Mouse (Mus musculus) forebrain, embryonic 13.5 days (tissue): ENCODE measurements around the gene Nudcd3. TPM values are rescaled to one million over a fixed set of nuclear protein-coding genes. Genes with fewer than 3 reads are reported as not detected.

Experiments
- ATAC-seq: fragments of 200-750 bp; cut with Nextera tagmentation; 2 replicates; pipeline ENCODE4 v1.8.0; 2017
- H3K27ac ChIP-seq: fragments of 300-500 bp; sonication (generic); 2 replicates; pipeline ENCODE4 v1.5.1; 2015; ENCODE audit warnings: inconsistent platforms, mild to moderate bottlenecking, moderate library complexity
- H3K27me3 ChIP-seq: fragments of 300-500 bp; sonication (generic); 2 replicates; pipeline ENCODE4 v1.6.1; 2015; ENCODE audit warnings: mild to moderate bottlenecking, inconsistent platforms
- H3K36me3 ChIP-seq: fragments of 300-500 bp; sonication (generic); 2 replicates; pipeline ENCODE4 v1.6.1; 2015; ENCODE audit warnings: mild to moderate bottlenecking, inconsistent platforms; ENCODE audit not compliant: poor library complexity, severe bottlenecking
- H3K4me1 ChIP-seq: fragments of 300-500 bp; sonication (generic); 2 replicates; pipeline ENCODE4 v1.6.1; 2015; ENCODE audit warnings: inconsistent platforms
- H3K4me2 ChIP-seq: fragments of 300-500 bp; sonication (generic); 2 replicates; pipeline ENCODE4 v1.6.1; 2015; ENCODE audit warnings: inconsistent platforms, mild to moderate bottlenecking, moderate library complexity
- H3K4me3 ChIP-seq: fragments of 300-500 bp; sonication (generic); 2 replicates; pipeline ENCODE4 v1.5.1; 2015; ENCODE audit warnings: mild to moderate bottlenecking, inconsistent platforms
- H3K9ac ChIP-seq: fragments of 300-500 bp; sonication (generic); 2 replicates; pipeline ENCODE4 v1.6.1; 2015; ENCODE audit warnings: mild to moderate bottlenecking, inconsistent platforms
- H3K9me3 ChIP-seq: fragments of 300-500 bp; sonication (generic); replicated peaks from 2 replicates; pipeline ENCODE4 v1.6.1; 2016; ENCODE audit warnings: inconsistent platforms
- WGBS: fragments of 180-500 bp; shearing (Covaris S2); methylation state at CpG from one replicate; pipeline ENCODE4 v1.1.7; 2015; 5-methylcytosine and 5-hydroxymethylcytosine counted together
- polyA plus RNA-seq: library from polyadenylated mRNA; unstranded; fragments of >200 nt; fragmentation: Nextera tagmentation; extraction: Ambion mirVana; gene quantifications from 2 replicates; pipeline ENCODE4 v1.2.1, GENCODE M21; 2015

Gene Nudcd3
- polyA plus RNA-seq, 1 experiment from 2014 or later: 57.0 TPM

GRCm38 (mm10) chr11:6157119-6157518, 43.1 kb downstream of the Nudcd3 start:
- 86% methylated on average over 5 of the region's 5 CpGs for WGBS
- no peak overlapping the region for H3K4me3 ChIP-seq
- H3K27ac ChIP-seq: no peak overlapping the region
- no peak overlapping the region for H3K9ac ChIP-seq
- H3K9me3 ChIP-seq: no peaks in the 10 kb centered on the region
- H3K36me3 ChIP-seq: no peaks in the 10 kb centered on the region
- H3K27me3 ChIP-seq: no peaks in the 10 kb centered on the region
- H3K4me1 ChIP-seq: peaks cover 25% of the 10 kb centered on the region
- no peak overlapping the region for H3K4me2 ChIP-seq
- no peak for ATAC-seq

DNA sequence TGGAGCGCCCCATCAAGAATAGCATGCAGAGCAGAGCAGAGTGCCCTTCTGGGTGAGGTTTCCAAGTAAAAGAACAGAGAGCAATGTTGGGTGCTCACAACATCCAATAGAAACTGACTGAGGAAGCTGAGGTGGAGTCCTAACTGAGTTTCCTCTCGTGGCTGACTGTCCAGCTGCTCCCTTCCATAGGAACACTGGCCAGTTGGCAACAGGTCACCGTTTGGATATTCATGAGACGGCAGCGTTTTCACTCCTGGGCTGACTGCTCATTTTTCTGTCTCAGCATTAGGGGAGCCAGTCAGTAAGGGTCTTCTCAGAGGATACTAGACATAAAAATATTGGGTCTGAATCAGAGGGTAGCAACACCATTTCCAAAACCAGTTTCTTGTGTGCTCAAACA, 43.6 kb downstream of the Nudcd3 start:
- Histone ChIP-seq H3K4me2 (no peak overlapping the region), H3K27ac (no peak overlapping the region)

GRCm38 (mm10) chr11:6154211-6154701, 46.0 kb downstream of the Nudcd3 start:
- Histone ChIP-seq H3K27me3 (no peaks in the 10 kb centered on the region), H3K4me3 (no peak overlapping the region), H3K9ac (no peak overlapping the region), H3K4me1 (peaks cover 18% of the 10 kb centered on the region), H3K9me3 (no peaks in the 10 kb centered on the region), H3K4me2 (no peak overlapping the region), H3K36me3 (peaks cover 12% of the 10 kb centered on the region), H3K27ac (no peak overlapping the region; the same call in 1 of the 2 replicates)
- WGBS: 52% methylated on average over 3 of the region's 3 CpGs
- no peak for ATAC-seq

More for the DNA sequence above, 43.6 kb downstream of the Nudcd3 start:
- H3K36me3 ChIP-seq: no peaks in the 10 kb centered on the region
- no peak overlapping the region for H3K9ac ChIP-seq
- no peak overlapping the region for H3K4me3 ChIP-seq
- H3K9me3 ChIP-seq: no peaks in the 10 kb centered on the region
- ATAC-seq: no peak
- WGBS: 88% methylated on average over 5 of the region's 5 CpGs
- peaks cover 25% of the 10 kb centered on the region for H3K4me1 ChIP-seq
- H3K27me3 ChIP-seq: no peaks in the 10 kb centered on the region

GRCm38 (mm10) chr11:6152864-6153263, 47.4 kb downstream of the Nudcd3 start:
- ATAC-seq: no peak
- H3K27me3 ChIP-seq: no peaks in the 10 kb centered on the region
- 79% methylated on average over 4 of the region's 4 CpGs for WGBS
- peaks cover 18% of the 10 kb centered on the region for H3K4me1 ChIP-seq
- no peak overlapping the region for H3K9ac ChIP-seq
- no peak overlapping the region for H3K4me2 ChIP-seq
- peaks cover 21% of the 10 kb centered on the region for H3K36me3 ChIP-seq
- H3K4me3 ChIP-seq: no peak overlapping the region
- no peaks in the 10 kb centered on the region for H3K9me3 ChIP-seq
- no peak overlapping the region for H3K27ac ChIP-seq

- WGBS: 88% methylated on average over 6 of the region's 7 CpGs
- ATAC-seq: no peak
Measured at GRCm38 (mm10) chr11:6138233-6138950, 61.8 kb downstream of the Nudcd3 start.

DNA sequence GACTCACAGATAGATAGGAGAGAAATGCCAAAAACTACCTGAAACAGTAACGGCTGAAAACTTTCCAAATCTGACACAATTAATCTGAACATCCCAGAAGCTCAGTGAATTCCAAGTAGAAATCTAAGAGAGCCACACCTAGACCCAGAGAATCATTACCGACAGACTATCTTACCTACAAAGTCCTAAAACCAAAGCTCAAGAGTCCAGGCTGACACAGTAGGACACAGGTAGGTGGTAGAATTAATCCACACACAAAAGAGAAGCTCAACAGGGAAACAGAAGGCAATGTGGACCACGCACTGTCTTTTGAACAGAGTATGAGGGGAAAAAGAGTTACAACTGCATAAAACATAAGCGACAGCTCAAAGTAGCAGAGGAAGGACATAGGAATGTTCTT, 67.3 kb downstream of the Nudcd3 start:
- ATAC-seq: no peak
- WGBS: 90% methylated on average over 4 of the region's 4 CpGs
- Histone ChIP-seq H3K4me1 (no peaks in the 10 kb centered on the region), H3K27ac (no peak overlapping the region), H3K4me3 (no peak overlapping the region), H3K27me3 (no peaks in the 10 kb centered on the region), H3K9ac (no peak overlapping the region), H3K4me2 (no peak overlapping the region), H3K9me3 (no peaks in the 10 kb centered on the region), H3K36me3 (no peaks in the 10 kb centered on the region)

More at GRCm38 (mm10) chr11:6138233-6138950, 61.8 kb downstream of the Nudcd3 start:
- Histone ChIP-seq H3K4me2 (no peak overlapping the region), H3K36me3 (peaks cover 14% of the 10 kb centered on the region), H3K4me3 (no peak overlapping the region), H3K4me1 (no peaks in the 10 kb centered on the region), H3K27ac (no peak overlapping the region), H3K9me3 (no peaks in the 10 kb centered on the region), H3K27me3 (no peaks in the 10 kb centered on the region), H3K9ac (no peak overlapping the region)

DNA sequence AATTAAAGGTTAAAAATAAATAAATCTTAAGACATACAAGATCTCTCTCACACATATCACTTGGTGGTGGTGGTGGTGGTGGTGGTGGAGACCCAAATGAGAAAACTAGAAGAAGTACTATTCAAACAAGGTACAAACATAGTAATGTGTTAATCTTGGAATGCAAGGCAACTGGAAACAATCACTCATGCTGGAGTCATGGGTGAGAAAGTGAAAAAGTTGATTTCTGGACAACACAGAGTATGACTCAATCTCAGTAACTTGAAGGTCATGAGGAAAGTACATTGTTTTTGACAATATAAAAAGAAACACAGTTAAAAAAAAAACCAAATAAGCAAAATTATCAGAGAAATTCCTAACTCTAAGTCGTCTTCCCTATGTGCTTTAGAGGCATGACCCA, 69.6 kb downstream of the Nudcd3 start:
- Histone ChIP-seq H3K27me3 (no peaks in the 10 kb centered on the region), H3K9me3 (no peaks in the 10 kb centered on the region), H3K9ac (no peak overlapping the region), H3K36me3 (no peaks in the 10 kb centered on the region), H3K4me3 (no peak overlapping the region), H3K27ac (no peak overlapping the region), H3K4me1 (no peaks in the 10 kb centered on the region), H3K4me2 (no peak overlapping the region)
- ATAC-seq: no peak
- WGBS: 90% methylated on average over 1 of the region's 1 CpGs

GRCm38 (mm10) chr11:6123605-6124120, 76.6 kb downstream of the Nudcd3 start:
- Histone ChIP-seq H3K27me3 (no peaks in the 10 kb centered on the region), H3K36me3 (peaks cover 39% of the 10 kb centered on the region), H3K4me1 (no peaks in the 10 kb centered on the region), H3K9ac (no peak overlapping the region), H3K27ac (no peak overlapping the region), H3K4me3 (no peak overlapping the region), H3K4me2 (no peak overlapping the region), H3K9me3 (no peaks in the 10 kb centered on the region)
- 87% methylated on average over 1 of the region's 1 CpGs for WGBS
- no peak for ATAC-seq

DNA sequence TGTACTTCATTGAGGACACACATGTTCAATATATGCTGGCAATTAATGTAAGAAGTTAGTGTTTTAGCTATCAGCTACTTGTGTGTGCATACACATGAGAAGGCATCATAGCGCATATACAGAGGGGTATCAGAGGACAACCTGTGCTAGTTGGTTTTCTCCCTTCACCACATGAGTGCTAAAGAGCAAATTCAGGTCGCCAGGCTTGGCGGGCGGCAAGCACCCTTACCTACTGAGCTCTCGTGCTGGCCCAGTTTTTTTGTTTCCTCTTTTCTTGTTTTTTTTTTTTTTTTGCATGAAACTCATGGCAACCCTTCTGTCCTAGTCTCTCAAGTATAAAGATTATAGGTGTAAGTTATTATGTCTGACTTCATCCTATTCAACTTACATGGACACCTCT, 77.6 kb downstream of the Nudcd3 start:
- Histone ChIP-seq H3K9ac (no peak overlapping the region), H3K4me3 (no peak overlapping the region), H3K4me2 (no peak overlapping the region), H3K27ac (no peak overlapping the region), H3K27me3 (no peaks in the 10 kb centered on the region), H3K36me3 (peaks cover 47% of the 10 kb centered on the region), H3K9me3 (no peaks in the 10 kb centered on the region), H3K4me1 (no peaks in the 10 kb centered on the region)
- 94% methylated on average over 5 of the region's 5 CpGs for WGBS
- no peak for ATAC-seq

DNA sequence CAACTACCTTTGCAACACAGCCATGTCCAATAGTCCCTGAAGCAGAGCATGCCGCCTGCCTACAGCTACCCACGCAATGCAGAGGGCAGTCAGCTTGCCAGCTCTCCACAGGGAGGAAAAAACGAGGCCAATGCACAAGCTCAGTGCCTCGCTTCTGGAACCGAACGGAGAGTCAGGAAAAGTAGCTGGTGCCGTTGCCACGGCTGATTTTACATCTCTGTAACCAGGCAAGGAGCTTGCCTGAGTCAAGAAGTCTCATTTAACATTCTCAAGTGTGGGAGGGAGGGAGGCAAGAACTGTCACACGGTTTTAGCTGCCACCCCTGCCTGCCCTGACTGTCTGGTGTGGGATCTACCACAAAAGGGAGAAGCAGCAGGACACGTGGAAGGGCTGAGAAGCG, 79.6 kb downstream of the Nudcd3 start:
- WGBS: 87% methylated on average over 11 of the region's 11 CpGs
- Histone ChIP-seq H3K9ac (no peak overlapping the region), H3K4me1 (no peaks in the 10 kb centered on the region), H3K27ac (no peak overlapping the region), H3K9me3 (no peaks in the 10 kb centered on the region), H3K27me3 (no peaks in the 10 kb centered on the region), H3K4me3 (no peak overlapping the region), H3K36me3 (peaks cover 56% of the 10 kb centered on the region), H3K4me2 (no peak overlapping the region)
- no peak for ATAC-seq

DNA sequence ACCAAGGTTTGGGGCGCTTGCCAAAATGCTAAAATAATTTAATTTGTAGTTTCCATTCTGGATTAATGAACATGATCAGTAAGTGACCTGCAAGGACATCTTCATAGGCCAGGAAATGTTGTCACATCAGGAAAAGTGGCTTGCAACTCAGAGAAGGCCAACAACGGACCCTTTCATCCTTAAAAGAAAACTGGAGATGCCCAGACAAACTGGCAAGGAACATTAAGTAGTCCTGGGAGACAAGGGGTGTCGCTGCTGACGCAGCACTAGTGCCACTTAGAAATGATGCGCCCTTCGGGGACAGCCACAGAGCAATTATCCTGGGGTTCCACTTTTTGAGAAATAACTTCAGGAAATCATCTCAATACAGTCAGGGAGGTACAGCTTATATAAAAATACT, 80.2 kb downstream of the Nudcd3 start:
- H3K4me1 ChIP-seq: no peaks in the 10 kb centered on the region
- no peaks in the 10 kb centered on the region for H3K27me3 ChIP-seq
- H3K9ac ChIP-seq: no peak overlapping the region
- 94% methylated on average over 6 of the region's 6 CpGs for WGBS
- no peak overlapping the region for H3K4me2 ChIP-seq
- H3K27ac ChIP-seq: no peak overlapping the region
- ATAC-seq: no peak
- H3K4me3 ChIP-seq: no peak overlapping the region
- H3K36me3 ChIP-seq: peaks cover 52% of the 10 kb centered on the region
- H3K9me3 ChIP-seq: no peaks in the 10 kb centered on the region

GRCm38 (mm10) chr11:6119312-6119711, 80.9 kb downstream of the Nudcd3 start:
- Histone ChIP-seq H3K27ac (no peak overlapping the region), H3K36me3 (peaks cover 52% of the 10 kb centered on the region), H3K9ac (no peak overlapping the region), H3K4me3 (no peak overlapping the region), H3K4me1 (no peaks in the 10 kb centered on the region), H3K4me2 (no peak overlapping the region), H3K9me3 (no peaks in the 10 kb centered on the region), H3K27me3 (no peaks in the 10 kb centered on the region)
- ATAC-seq: no peak
- 92% methylated on average over 11 of the region's 11 CpGs for WGBS

DNA sequence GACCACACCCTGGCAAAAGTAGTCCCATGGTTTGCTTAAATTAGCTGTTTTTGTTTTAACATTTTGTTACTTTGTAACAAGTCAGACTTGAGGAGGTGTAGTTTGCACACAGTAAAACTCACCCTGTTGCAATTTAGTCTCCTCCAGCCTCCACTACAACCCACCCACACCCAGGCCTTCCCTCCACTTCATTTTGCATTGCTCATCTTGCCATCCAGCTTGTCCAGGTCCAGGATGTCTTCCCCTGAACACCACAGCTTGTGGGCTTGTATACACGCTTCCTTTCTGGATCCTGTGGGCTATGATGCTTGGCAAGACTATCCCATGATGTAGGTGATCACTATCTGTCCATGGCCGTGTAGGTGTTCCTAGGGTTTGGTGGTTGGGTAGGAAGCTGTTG, 82.3 kb downstream of the Nudcd3 start:
- Histone ChIP-seq H3K4me2 (no peak overlapping the region), H3K4me3 (no peak overlapping the region), H3K27me3 (no peaks in the 10 kb centered on the region), H3K36me3 (peaks cover 64% of the 10 kb centered on the region), H3K9me3 (no peaks in the 10 kb centered on the region), H3K9ac (no peak overlapping the region), H3K27ac (no peak overlapping the region), H3K4me1 (no peaks in the 10 kb centered on the region)
- whole genome bisulfite sequencing: 93% methylated on average over 2 of the region's 2 CpGs
- ATAC-seq: no peak
